Mouse (Mus musculus): ENCODE measurements around the gene Gm5615. TPM values are rescaled to one million over a fixed set of nuclear protein-coding genes. Genes with fewer than 3 reads are reported as not detected.

The Gm5615 gene
- total RNA-seq (2023): not detected

DNA sequence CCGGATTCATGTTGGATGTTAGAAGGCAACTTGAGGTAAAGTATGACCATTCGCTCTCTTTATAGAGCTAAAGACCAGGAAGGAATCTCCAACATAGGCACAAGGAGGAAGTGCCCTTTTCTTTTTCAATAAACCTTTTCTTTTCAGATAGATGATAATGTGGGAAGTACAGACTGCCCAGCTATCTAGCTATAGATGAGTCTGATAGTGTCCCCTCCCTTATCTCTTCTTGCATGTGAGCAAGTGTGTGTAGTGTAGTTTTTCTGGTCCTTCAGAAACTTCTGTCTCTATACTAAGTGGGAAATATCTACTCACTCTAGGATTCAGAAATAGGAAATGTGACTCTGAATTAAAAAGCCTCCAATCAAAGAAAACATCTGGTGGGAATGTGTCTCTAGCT, at the start of gene Gm5615:
Gene Gm5615, minus strand, starts transcription at position 101 of the 400 bp plus-strand sequence.

DNA sequence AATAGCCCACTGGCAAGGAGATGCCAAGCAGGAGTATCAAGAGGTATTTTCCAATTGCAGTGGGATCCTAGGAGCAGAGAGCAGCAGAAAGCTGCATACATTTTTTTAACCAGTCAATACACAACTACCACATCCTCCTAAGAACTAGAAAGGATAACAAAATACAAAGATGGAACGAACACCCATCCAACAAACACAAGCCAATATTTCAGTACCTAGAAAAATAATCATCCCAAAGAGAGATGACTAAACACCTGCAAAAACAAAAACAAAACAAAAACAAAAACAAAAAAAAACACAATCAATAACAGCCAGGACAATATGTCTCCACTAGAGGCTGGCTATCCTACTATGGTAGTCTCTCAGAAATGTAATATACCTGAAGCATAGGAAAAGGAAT, 40.8 kb upstream of the Gm5615 start, which contains the start of gene Gm17689:
Gene Gm17689, minus strand, starts transcription at position 101 of the 400 bp plus-strand sequence.

Other genes with a start within 250 kb of the Gm5615 start
- not detected for gene Gm7257, start 110.1 kb downstream of the Gm5615 start, total RNA-seq (2023)
- gene Gm9513, start 66.3 kb downstream of the Gm5615 start, total RNA-seq (2023): not detected
- gene Gm17689, start 40.7 kb upstream of the Gm5615 start, total RNA-seq (2023): not detected
- not detected for gene A630095E13Rik, start 101.4 kb upstream of the Gm5615 start, total RNA-seq (2023)
- gene Acrv1, start 151.3 kb upstream of the Gm5615 start, total RNA-seq (2023): not detected
- gene Chek1, start 185.1 kb upstream of the Gm5615 start, total RNA-seq (2023): 1 to 10 TPM; 1.9 to 2.3 TPM
- gene Stt3a, start 225.7 kb upstream of the Gm5615 start, total RNA-seq (2023): 100 to 1,000 TPM; 150 to 190 TPM

Measured in monocyte, adult 59 days (primary cell).